Mouse (Mus musculus) intestine, postnatal 0 days (tissue): Measurements from ENCODE around the gene Vmn2r102. TPM values are rescaled to one million over a fixed set of nuclear protein-coding genes. Genes with fewer than 3 reads are reported as not detected.

Experiments
- ATAC-seq: fragments of 200-750 bp; cut with Nextera tagmentation; 2 replicates; pipeline ENCODE4 v1.8.0; 2017; ENCODE audit warnings: mild to moderate bottlenecking, moderate TSS enrichment, moderate library complexity
- H3K27ac ChIP-seq: fragments of 300-500 bp; sonication (generic); 2 replicates; pipeline ENCODE4 v1.5.1; 2014; ENCODE audit warnings: mild to moderate bottlenecking, low read depth, low read length, moderate library complexity
- H3K27me3 ChIP-seq: fragments of 300-500 bp; sonication (generic); replicated peaks from 2 replicates; pipeline ENCODE4 v1.6.1; 2014; ENCODE audit warnings: low read length, mixed read lengths; ENCODE audit not compliant: control insufficient read depth, insufficient read depth
- H3K36me3 ChIP-seq: fragments of 300-500 bp; sonication (generic); 2 replicates; pipeline ENCODE4 v1.6.1; 2014; ENCODE audit warnings: mild to moderate bottlenecking, moderate library complexity; ENCODE audit not compliant: control insufficient read depth, insufficient read depth
- H3K4me1 ChIP-seq: fragments of 300-500 bp; sonication (generic); replicated peaks from 2 replicates; pipeline ENCODE4 v1.6.1; 2014; ENCODE audit warnings: antibody characterized with exemption, low read length, mixed read lengths; ENCODE audit not compliant: control insufficient read depth, insufficient read depth
- H3K4me2 ChIP-seq: fragments of 300-500 bp; sonication (generic); replicated peaks from 2 replicates; pipeline ENCODE4 v1.6.1; 2014; ENCODE audit warnings: low read depth, mild to moderate bottlenecking, moderate library complexity
- H3K4me3 ChIP-seq: fragments of 300-500 bp; sonication (generic); 2 replicates; pipeline ENCODE4 v1.5.1; 2014; ENCODE audit warnings: low read depth, low read length
- H3K9ac ChIP-seq: fragments of 300-500 bp; sonication (generic); 2 replicates; pipeline ENCODE4 v1.6.1; 2014; ENCODE audit warnings: mild to moderate bottlenecking, low read depth, low read length
- H3K9me3 ChIP-seq: fragments of 300-500 bp; sonication (generic); 2 replicates; pipeline ENCODE4 v1.6.1; 2016; ENCODE audit warnings: mixed run types; ENCODE audit not compliant: control insufficient read depth
- CTCF ChIP-seq: sonication (generic); IDR thresholded peaks from 2 replicates; pipeline ENCODE4 v1.5.1; 2016; ENCODE audit warnings: low read depth, mild to moderate bottlenecking, control low read depth, antibody characterized with exemption, moderate library complexity
- WGBS: fragments of 180-500 bp; shearing (Covaris S2); extraction: QIAGEN DNeasy Blood & Tissue Kit; methylation state at CpG from one replicate; pipeline ENCODE4 v1.1.7; 2014; 5-methylcytosine and 5-hydroxymethylcytosine counted together
- polyA plus RNA-seq: library from polyadenylated mRNA; unstranded; fragments of >200 nt; fragmentation: Nextera tagmentation; extraction: Ambion mirVana; gene quantifications from 2 replicates; pipeline ENCODE4 v1.2.1, GENCODE M21; 2015

Vmn2r102 gene
- polyA plus RNA-seq: not detected in 2 replicates

DNA sequence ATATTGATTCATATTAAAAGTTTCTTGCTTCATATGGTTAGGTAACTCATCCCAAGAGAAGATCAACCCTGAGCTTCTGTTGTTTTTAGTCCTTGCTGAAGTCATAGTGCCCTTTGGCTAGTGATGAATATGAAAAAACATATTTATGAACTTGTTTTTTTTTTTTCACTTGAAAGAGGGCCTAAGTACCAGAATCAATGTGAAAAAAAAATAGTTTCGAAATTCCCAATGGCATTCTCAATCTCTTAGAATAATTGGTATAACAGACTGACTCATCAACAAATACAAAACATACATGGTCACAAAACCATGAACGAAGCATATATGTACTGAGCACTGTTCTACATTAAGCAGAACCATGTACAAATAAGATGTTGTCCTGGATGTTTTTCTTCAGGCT, at the start of gene Vmn2r102:
TSS of gene Vmn2r102 (plus strand) at position 301 of the 400 bp plus-strand sequence.
- no peaks in the 10 kb centered on the region for H3K9me3 ChIP-seq
- no peaks in the 10 kb centered on the region for H3K4me1 ChIP-seq
- no peak within 1 kb of the TSS for H3K9ac ChIP-seq
- no peak within 1 kb of the TSS for H3K4me3 ChIP-seq
- no peak for TF ChIP-seq CTCF
- H3K27ac ChIP-seq: no peak within 1 kb of the TSS
- H3K4me2 ChIP-seq: no peak within 1 kb of the TSS
- ATAC-seq: no peak
- no peaks in the 10 kb centered on the region for H3K36me3 ChIP-seq
- WGBS: 66% methylated on average over 2 of the region's 2 CpGs
- H3K27me3 ChIP-seq: no peaks in the 10 kb centered on the region

GRCm38 (mm10) chr17:19629328-19629727, 30.8 kb upstream of the Vmn2r102 start:
- Histone ChIP-seq H3K27ac (no peak overlapping the region), H3K27me3 (no peaks in the 10 kb centered on the region), H3K4me1 (no peaks in the 10 kb centered on the region), H3K9me3 (peaks cover 6% of the 10 kb centered on the region; the same call in 1 of the 2 replicates), H3K9ac (no peak overlapping the region), H3K4me2 (no peak overlapping the region), H3K36me3 (no peaks in the 10 kb centered on the region), H3K4me3 (no peak overlapping the region)
- TF ChIP-seq CTCF: no peak
- ATAC-seq: no peak
- WGBS: 87% methylated on average over 1 of the region's 1 CpGs

- Histone ChIP-seq H3K4me2 (no peak overlapping the region), H3K4me1 (no peaks in the 10 kb centered on the region), H3K9me3 (no peaks in the 10 kb centered on the region), H3K9ac (no peak overlapping the region), H3K36me3 (no peaks in the 10 kb centered on the region), H3K27me3 (no peaks in the 10 kb centered on the region), H3K27ac (no peak overlapping the region), H3K4me3 (no peak overlapping the region)
- ATAC-seq: no peak
- TF ChIP-seq CTCF: no peak
- WGBS: 71% methylated on average over 3 of the region's 3 CpGs
These were observed 1.7 kb upstream of the Vmn2r102 start for GRCm38 (mm10) chr17:19658447-19658846.

DNA sequence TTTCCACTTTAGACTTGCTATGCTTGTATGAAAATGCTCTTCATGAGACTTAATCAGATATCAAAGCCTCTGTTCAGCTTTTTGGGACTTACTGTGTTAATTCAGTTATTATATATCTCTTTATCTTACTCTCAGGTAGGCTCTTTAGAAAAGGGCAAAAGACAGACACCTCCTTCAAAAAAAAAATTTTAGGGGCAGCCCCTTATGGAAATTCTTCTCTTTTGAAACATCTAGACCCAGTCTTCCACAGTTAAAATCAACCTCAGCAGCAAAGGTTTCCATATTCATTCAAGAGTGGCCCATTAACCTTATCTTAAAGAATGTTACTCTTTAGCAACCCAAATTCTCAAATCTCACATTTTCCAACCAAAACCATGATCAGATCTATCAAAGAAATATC, 31.9 kb downstream of the Vmn2r102 start:
- H3K36me3 ChIP-seq: no peaks in the 10 kb centered on the region
- TF ChIP-seq CTCF: no peak
- no peak for ATAC-seq
- H3K4me1 ChIP-seq: no peaks in the 10 kb centered on the region
- no peak overlapping the region for H3K4me2 ChIP-seq
- H3K27me3 ChIP-seq: no peaks in the 10 kb centered on the region
- H3K4me3 ChIP-seq: no peak overlapping the region
- H3K27ac ChIP-seq: no peak overlapping the region
- no peaks in the 10 kb centered on the region for H3K9me3 ChIP-seq
- H3K9ac ChIP-seq: no peak overlapping the region

Other genes starting within 250 kb of the Vmn2r102 start
- not detected in 2 replicates for gene Vmn2r100, start 155.6 kb upstream of the Vmn2r102 start, polyA plus RNA-seq
- gene Vmn2r101, start 83.1 kb upstream of the Vmn2r102 start, polyA plus RNA-seq: not detected in 2 replicates
- gene Vmn2r103, start 113.0 kb downstream of the Vmn2r102 start, polyA plus RNA-seq: not detected in 2 replicates